Mouse (Mus musculus): ENCODE data around the gene Ddah1.

DNA sequence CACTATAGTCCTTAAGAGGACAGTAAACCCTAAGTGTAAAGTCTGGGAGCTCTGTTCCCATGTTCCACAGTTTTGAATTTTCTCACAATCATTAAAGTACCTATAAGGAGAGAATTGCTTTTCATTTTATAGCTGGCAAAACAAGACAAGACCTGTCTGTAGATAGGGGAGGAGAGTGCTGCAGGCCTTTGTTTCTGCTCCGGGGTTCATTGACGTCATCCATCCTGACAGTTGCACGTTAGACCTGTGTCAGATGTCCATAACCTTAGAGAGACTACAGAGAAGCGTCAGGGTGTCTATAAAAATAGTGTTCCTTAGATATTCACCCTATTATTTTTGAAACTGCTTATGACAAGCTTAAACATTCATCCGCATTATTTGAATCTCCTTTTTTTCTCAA is 167.0 kb downstream of the Ddah1 start:
- TF ChIP-seq POLR2A (IDR thresholded peaks at IDR 0.05; ENCODE audit: borderline replicate concordance, low read depth, low read length), result no peak
- TF ChIP-seq CTCF (IDR thresholded peaks at IDR 0.05; ENCODE audit: low read depth, low read length), result no peak

Measured in bone marrow macrophage, adult 2 months (primary cell).